Mouse (Mus musculus) neural tube, embryonic 14.5 days (tissue): ENCODE measurements around the gene Ptpa. TPM values are rescaled to one million over a fixed set of nuclear protein-coding genes. Genes with fewer than 3 reads are reported as not detected.
A peak's percentile ranks its signal among the peaks of the same experiment; 100 is the strongest.

Experiments used
- ATAC-seq: fragments of 200-750 bp; cut with Nextera tagmentation; 2 replicates; pipeline ENCODE4 v1.8.0; 2017; ENCODE audit warnings: low read depth, mild to moderate bottlenecking, moderate TSS enrichment, moderate library complexity
- H3K27ac ChIP-seq: fragments of 300-500 bp; sonication (generic); 2 replicates; pipeline ENCODE4 v1.5.1; 2014; ENCODE audit warnings: low read depth, mild to moderate bottlenecking, control low read depth, low read length, moderate library complexity, mixed read lengths
- H3K27me3 ChIP-seq: fragments of 300-500 bp; sonication (generic); 2 replicates; pipeline ENCODE4 v1.6.1; 2014; ENCODE audit warnings: low read length; ENCODE audit not compliant: control insufficient read depth, insufficient read depth
- H3K36me3 ChIP-seq: fragments of 300-500 bp; sonication (generic); 2 replicates; pipeline ENCODE4 v1.6.1; 2014; ENCODE audit warnings: low read length, mixed read lengths; ENCODE audit not compliant: control insufficient read depth, insufficient read depth
- H3K4me1 ChIP-seq: fragments of 300-500 bp; sonication (generic); 2 replicates; pipeline ENCODE4 v1.6.1; 2014; ENCODE audit warnings: low read length; ENCODE audit not compliant: control insufficient read depth, insufficient read depth
- H3K4me2 ChIP-seq: fragments of 300-500 bp; sonication (generic); 2 replicates; pipeline ENCODE4 v1.6.1; 2014; ENCODE audit warnings: mild to moderate bottlenecking, low read depth, low read length, control low read depth
- H3K4me3 ChIP-seq: fragments of 300-500 bp; sonication (generic); 2 replicates; pipeline ENCODE4 v1.5.1; 2014; ENCODE audit warnings: low read depth, low read length, control low read depth, mixed read lengths
- H3K9ac ChIP-seq: fragments of 300-500 bp; sonication (generic); replicated peaks from 2 replicates; pipeline ENCODE4 v1.6.1; 2014; ENCODE audit warnings: low read depth, mild to moderate bottlenecking, control low read depth, low read length, mixed read lengths
- H3K9me3 ChIP-seq: fragments of 300-500 bp; sonication (generic); 2 replicates; pipeline ENCODE4 v1.6.1; 2016; ENCODE audit warnings: low read length; ENCODE audit not compliant: control insufficient read depth
- WGBS: fragments of 180-500 bp; shearing (Covaris S2); extraction: QIAGEN DNeasy Blood & Tissue Kit; methylation state at CpG from one replicate; pipeline ENCODE4 v1.1.7; 2014; 5-methylcytosine and 5-hydroxymethylcytosine counted together
- polyA plus RNA-seq: library from polyadenylated mRNA; unstranded; fragments of >200 nt; fragmentation: Nextera tagmentation; extraction: Ambion mirVana; gene quantifications from 2 replicates; pipeline ENCODE4 v1.2.1, GENCODE M21; 2014

The Ptpa gene
- polyA plus RNA-seq, 1 experiment from 2014 or later: 70.7 TPM

DNA sequence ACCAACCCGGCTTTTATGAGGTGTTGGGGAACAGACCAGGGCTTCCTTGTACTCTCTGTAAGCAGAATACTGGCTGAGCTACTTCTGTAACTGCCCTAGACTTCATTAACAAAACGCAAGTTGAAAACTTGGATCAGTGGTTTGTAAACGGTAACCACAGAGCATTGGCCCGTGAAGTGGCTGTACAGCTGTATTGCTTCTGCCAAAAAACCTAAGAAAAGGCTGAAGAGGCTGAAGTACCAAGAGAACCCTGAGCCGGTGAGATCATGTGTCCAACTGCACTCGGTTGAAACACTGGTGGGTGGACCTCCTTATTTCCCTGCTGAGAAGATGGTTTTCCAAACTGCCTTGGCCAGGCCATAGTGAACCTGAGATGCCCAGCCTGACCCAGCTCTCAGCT is 42.5 kb downstream of the Ptpa start:
- 90% methylated on average over 6 of the region's 6 CpGs for WGBS
- Histone ChIP-seq H3K9ac (no peak overlapping the region), H3K27ac (no peak overlapping the region)

DNA sequence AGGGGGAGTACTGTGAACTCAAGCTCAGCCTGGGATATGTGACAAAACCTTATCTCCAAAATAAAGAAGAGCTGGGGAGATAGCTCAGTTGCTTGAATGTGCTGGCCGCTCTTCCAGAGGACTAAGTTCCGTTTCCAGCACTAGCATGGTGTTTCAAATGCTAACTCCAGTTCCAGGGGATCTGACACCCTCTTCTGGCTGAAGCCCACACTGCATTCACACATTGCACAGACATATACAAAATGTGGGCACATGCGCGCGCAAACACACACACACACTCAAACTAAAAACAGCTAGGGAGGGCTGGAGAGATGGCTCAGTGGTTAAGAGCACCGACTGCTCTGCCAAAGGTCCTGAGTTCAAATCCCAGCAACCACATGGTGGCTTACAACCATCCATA is 43.4 kb downstream of the Ptpa start:
- Histone ChIP-seq H3K9me3 (no peaks in the 10 kb centered on the region), H3K4me3 (no peak overlapping the region), H3K9ac (no peak overlapping the region), H3K4me1 (peaks cover 3% of the 10 kb centered on the region; the same call in 1 of the 2 replicates), H3K36me3 (no peaks in the 10 kb centered on the region), H3K4me2 (no peak overlapping the region), H3K27ac (no peak overlapping the region), H3K27me3 (no peaks in the 10 kb centered on the region)
- ATAC-seq: no peak
- WGBS: 83% methylated on average over 6 of the region's 6 CpGs

More for the DNA sequence above, 42.5 kb downstream of the Ptpa start:
- ATAC-seq: no peak
- H3K9me3 ChIP-seq: no peaks in the 10 kb centered on the region
- H3K4me3 ChIP-seq: no peak overlapping the region
- H3K4me1 ChIP-seq: peaks cover under 1% of the 10 kb centered on the region; the same call in 1 of the 2 replicates
- H3K27me3 ChIP-seq: no peaks in the 10 kb centered on the region
- no peaks in the 10 kb centered on the region for H3K36me3 ChIP-seq
- no peak overlapping the region for H3K4me2 ChIP-seq

GRCm38 (mm10) chr2:30463341-30463761 is 47.5 kb downstream of the Ptpa start:
- H3K27me3 ChIP-seq: no peaks in the 10 kb centered on the region
- H3K9me3 ChIP-seq: no peaks in the 10 kb centered on the region
- H3K4me3 ChIP-seq: no peak overlapping the region
- 26% methylated on average over 5 of the region's 5 CpGs for WGBS
- H3K4me2 ChIP-seq: no peak overlapping the region
- no peaks in the 10 kb centered on the region for H3K36me3 ChIP-seq
- no peak overlapping the region for H3K9ac ChIP-seq
- H3K4me1 ChIP-seq: peaks cover 3% of the 10 kb centered on the region; the same call in 1 of the 2 replicates
- ATAC-seq: no peak
- no peak overlapping the region for H3K27ac ChIP-seq

DNA sequence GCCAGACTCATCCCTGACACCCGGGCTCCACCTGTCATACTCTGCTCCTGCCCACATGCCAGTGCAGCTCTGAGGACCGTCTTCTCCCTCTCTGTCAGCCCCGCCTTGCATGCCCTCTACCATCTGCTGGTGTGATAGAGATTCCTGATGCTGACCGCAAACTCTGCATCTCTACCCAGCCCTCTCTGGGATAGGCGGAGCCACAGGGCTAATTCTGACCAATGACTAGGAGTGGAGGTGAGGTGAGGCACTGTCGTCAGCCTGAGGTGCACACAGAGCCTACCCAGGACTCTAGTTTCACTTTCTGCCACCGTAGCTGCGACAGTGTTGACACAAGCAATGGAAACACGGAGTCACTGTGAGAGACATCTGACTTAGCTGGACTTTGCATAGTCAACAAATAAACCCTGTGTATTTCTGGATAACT is 48.1 kb downstream of the Ptpa start:
- Histone ChIP-seq H3K27me3 (no peaks in the 10 kb centered on the region), H3K4me2 (peak overlapping the region; percentile 31), H3K9ac (no peak overlapping the region), H3K9me3 (no peaks in the 10 kb centered on the region), H3K36me3 (no peaks in the 10 kb centered on the region), H3K4me3 (no peak overlapping the region), H3K4me1 (peaks cover 3% of the 10 kb centered on the region; the same call in 1 of the 2 replicates), H3K27ac (no peak overlapping the region)
- WGBS: 4% methylated on average over 9 of the region's 9 CpGs
- ATAC-seq: peak; percentile 79; the same call in 1 of the 2 replicates

DNA sequence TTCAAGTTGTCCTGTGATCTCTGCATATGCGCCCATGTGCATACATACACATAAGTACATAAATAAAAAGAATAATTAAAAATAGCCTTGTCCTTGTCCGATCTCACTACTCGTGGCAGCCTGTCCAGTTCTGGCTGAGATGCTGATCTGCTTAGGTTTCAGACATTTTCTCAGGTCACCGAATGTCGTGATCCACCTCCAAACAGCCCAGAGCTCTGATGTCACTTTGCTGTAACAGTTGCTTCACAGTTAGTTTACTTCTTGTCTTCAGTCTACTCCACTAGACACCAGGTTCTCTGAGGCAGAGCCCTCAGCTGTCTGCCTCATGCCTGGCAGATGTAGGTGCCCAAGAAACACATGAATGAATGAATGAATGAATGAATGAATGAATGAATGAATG is 48.6 kb downstream of the Ptpa start:
- Histone ChIP-seq H3K9ac (no peak overlapping the region), H3K4me3 (no peak overlapping the region), H3K4me2 (peak overlapping the region; percentile 31), H3K9me3 (no peaks in the 10 kb centered on the region), H3K27ac (no peak overlapping the region), H3K4me1 (peaks cover 3% of the 10 kb centered on the region; the same call in 1 of the 2 replicates), H3K36me3 (no peaks in the 10 kb centered on the region), H3K27me3 (no peaks in the 10 kb centered on the region)
- no peak for ATAC-seq
- WGBS: 64% methylated on average over 5 of the region's 5 CpGs

GRCm38 (mm10) chr2:30466787-30467186 is 50.9 kb downstream of the Ptpa start:
- H3K4me3 ChIP-seq: no peak overlapping the region
- peaks cover 7% of the 10 kb centered on the region; the same call in 1 of the 2 replicates for H3K4me1 ChIP-seq
- no peaks in the 10 kb centered on the region for H3K36me3 ChIP-seq
- H3K4me2 ChIP-seq: no peak overlapping the region
- H3K9ac ChIP-seq: no peak overlapping the region
- ATAC-seq: no peak
- H3K27ac ChIP-seq: no peak overlapping the region
- 74% methylated on average over 4 of the region's 4 CpGs for WGBS
- H3K27me3 ChIP-seq: no peaks in the 10 kb centered on the region
- H3K9me3 ChIP-seq: no peaks in the 10 kb centered on the region

- Histone ChIP-seq H3K9me3 (no peaks in the 10 kb centered on the region), H3K4me2 (peak overlapping the region; percentile 92; the same call in 1 of the 2 replicates), H3K27ac (no peak overlapping the region), H3K36me3 (no peaks in the 10 kb centered on the region), H3K4me1 (peaks cover 5% of the 10 kb centered on the region; the same call in 1 of the 2 replicates), H3K27me3 (no peaks in the 10 kb centered on the region), H3K9ac (peak overlapping the region; percentile 63; the same call in 1 of the 2 replicates), H3K4me3 (no peak overlapping the region)
- 49% methylated on average over 6 of the region's 6 CpGs for WGBS
- ATAC-seq: no peak
Measured at GRCm38 (mm10) chr2:30469009-30469408, 53.2 kb downstream of the Ptpa start.

DNA sequence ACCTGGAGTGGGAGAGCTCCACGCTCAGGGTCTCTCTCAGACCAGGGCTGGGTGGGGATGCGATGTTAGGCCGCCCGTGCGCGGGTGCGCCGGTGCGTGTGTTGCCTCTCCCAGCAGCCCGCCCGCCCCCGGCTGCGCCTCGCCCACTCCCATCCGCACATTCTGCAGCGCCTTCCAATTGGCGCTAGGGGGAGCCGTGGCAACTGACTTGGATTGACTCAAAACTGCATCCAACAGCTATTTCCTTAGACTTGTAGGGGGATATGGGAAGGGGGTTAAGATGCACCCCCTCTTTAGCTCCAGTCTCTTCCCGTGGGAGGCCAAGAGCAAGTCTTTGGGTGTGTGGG is 53.9 kb downstream of the Ptpa start:
- Histone ChIP-seq H3K9me3 (no peaks in the 10 kb centered on the region), H3K27me3 (no peaks in the 10 kb centered on the region), H3K27ac (peak overlapping the region; percentile 58), H3K4me2 (peak overlapping the region; percentile 92), H3K4me3 (peak overlapping the region; percentile 43), H3K4me1 (peaks cover 8% of the 10 kb centered on the region; the same call in 1 of the 2 replicates), H3K9ac (peak overlapping the region; percentile 63), H3K36me3 (no peaks in the 10 kb centered on the region)
- peak; percentile 15 for ATAC-seq
- WGBS: 0% methylated on average over 19 of the region's 19 CpGs

DNA sequence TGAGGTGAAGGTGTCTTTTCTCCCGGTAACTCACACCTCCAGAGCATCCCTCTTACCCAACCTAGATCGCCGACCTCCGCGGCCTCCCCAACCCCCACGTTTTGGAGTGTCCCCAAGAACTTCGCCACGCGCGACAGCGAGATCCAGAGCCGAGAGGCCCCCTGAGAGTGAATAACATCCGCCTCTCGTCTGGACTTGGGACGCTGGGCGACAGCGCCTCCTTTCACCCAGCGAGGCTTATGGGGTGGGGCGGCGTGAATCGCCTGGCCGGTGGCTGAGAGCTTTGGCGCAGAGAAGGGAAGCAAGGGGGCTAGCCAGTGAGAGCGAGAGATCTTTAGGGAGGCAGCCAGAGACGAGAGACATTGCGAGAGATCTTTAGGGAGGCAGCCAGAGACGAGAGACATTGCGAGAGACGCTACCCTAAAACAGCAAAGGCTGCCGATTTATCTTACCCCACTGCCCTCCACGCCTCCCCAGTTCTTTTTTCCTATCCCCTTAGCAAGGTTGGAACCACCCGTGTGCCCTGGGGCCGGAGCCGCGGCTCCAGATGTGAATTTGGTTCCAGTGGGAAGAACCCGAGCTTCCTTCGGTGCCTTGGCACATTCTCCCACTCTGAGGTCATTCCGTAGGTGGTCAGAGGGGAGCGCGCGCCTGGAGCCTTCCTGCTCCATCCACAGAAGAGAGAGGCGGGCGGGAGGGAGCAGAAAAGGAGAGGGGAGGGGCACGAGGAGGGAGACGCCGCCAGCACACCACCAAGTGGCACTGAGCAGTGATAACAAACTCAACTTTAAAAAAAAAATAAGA is 54.5 kb downstream of the Ptpa start:
- ATAC-seq: peak; percentile 14; the same call in 1 of the 2 replicates

More for the DNA sequence above, 54.5 kb downstream of the Ptpa start:
- Histone ChIP-seq H3K4me2 (peak overlapping the region; percentile 92), H3K9ac (peak overlapping the region; percentile 63), H3K4me1 (peaks cover 8% of the 10 kb centered on the region; the same call in 1 of the 2 replicates), H3K9me3 (no peaks in the 10 kb centered on the region), H3K27ac (peak overlapping the region; percentile 58), H3K4me3 (peak overlapping the region; percentile 43), H3K36me3 (no peaks in the 10 kb centered on the region), H3K27me3 (no peaks in the 10 kb centered on the region)
- under 1% methylated on average over 46 of the region's 46 CpGs for WGBS
